Mouse (Mus musculus) gastrocnemius, postnatal 14 days (tissue): ENCODE data around the gene Mrps6. TPM values are rescaled to one million over a fixed set of nuclear protein-coding genes. Genes with fewer than 3 reads are reported as not detected.
"Not testable (repeated sequence)": the region's sequence is repeated elsewhere in the genome, so short reads cannot be mapped to it uniquely, and the experiment has no call there.

Experiments
- DNase-seq: peaks from one replicate; pipeline ENCODE4 v3.0.0; 2021; ENCODE audit warnings: mixed read lengths
- intact Hi-C: fragments of 180-260 bp; cut with DNase I; formaldehyde crosslinking; loops from one replicate; pipeline ENCODE4 v1.15.1; 2025; ENCODE audit warnings: low total_unique reads
- total RNA-seq, 2 experiments: library from RNA; stranded (reverse); gene quantifications; 2 replicates each; pipeline ENCODE4 v1.2.3; 2021

Gene Mrps6
- total RNA-seq, 2 experiments from 2014 or later: 16.9 to 18.7 TPM

DNA sequence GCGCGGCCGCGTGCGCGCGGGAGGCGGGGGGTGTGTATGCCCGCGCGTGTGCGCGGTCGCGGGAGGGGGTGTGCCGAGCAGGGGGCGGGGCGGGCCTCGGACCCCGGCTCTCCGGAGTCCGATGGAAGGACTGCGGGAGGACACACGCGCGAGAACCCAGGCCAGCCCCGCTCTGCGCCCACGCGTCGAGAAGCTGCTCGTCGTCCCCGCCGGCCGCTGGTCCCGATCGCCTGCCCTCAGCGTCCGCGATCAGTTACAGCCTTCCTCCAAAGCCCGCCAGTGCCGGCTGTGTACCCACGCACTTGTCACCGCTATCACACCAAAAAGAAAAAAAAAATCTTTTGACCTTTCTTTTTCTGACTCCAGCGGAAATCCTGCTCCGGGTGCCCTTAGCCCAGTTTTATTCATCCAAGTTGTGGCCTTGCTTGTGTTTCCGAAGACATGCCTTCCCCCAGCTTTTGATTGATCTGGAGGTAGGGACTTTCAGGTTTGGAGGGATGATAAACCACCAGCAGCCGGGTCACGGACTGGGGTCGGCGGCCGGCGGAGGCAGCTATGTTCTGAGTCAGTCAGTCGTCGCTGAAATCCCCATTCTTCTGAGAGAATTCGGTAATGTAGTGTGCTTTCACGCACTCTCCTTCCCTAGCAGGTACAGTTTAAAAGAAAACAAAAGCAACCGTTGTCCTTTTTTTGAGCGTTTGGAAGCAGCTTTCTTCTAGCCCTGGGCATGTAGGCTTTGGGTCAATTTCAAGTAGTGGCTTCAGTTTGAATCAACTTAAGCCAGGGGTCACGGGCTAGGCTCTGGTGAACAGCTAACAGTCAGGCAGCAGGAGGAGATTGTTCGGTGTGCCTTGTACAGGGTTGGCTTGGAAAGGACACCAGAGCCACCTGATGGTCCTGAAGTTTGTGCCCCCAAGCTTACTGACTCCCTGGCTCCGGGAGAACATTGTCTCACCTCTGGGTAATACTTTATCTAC is 862 bp downstream of the Mrps6 start:
- DNase-seq: no peak
- intact Hi-C loops: loop anchor here (10.0 kb wide), 1 partner anchor 226 kb away; no protein-coding TSS in a partner anchor

DNA sequence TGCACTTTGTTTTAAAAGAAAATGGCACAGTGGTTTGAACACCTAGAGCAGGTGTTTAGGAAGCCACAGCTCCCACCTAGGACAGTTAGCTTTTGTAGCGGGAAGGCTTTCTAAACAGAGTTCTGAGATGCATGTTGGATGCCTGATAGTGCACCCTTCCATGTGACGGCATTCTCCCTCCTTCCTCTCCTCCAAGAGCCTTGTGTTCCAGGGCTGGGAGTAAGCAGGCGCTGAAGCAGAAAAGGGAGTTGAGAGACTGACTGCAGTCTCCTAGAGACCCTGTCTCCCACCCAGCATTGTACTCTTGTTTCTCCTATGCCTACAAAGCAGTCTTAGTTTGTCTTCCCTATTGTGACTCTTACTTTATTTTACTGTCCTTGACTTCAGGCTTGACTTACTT is 2.1 kb downstream of the Mrps6 start:
- intact Hi-C loops: no loop called here

DNA sequence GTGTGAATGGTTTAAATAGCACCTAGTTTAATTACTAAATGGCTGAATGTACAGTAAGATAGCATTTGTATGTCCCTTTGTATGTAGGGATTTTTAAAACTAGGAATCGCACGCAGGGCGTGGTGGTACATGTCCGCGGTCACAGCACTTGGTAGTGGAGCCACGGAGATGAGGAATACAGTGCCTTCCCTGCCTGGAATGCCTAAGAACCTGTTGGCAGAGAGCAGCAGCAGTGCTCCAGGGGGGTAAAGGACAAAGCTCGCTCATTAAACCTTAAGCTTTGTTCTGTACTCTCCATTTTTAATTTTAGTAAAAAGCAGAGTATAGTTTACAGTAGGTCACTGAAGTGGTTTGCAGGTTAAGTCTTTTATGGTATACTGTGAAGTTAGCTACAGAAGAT is 3.5 kb downstream of the Mrps6 start:
- no peak for DNase-seq
- intact Hi-C loops: no loop called here

More for the DNA sequence above, 2.1 kb downstream of the Mrps6 start:
- DNase-seq: no peak

DNA sequence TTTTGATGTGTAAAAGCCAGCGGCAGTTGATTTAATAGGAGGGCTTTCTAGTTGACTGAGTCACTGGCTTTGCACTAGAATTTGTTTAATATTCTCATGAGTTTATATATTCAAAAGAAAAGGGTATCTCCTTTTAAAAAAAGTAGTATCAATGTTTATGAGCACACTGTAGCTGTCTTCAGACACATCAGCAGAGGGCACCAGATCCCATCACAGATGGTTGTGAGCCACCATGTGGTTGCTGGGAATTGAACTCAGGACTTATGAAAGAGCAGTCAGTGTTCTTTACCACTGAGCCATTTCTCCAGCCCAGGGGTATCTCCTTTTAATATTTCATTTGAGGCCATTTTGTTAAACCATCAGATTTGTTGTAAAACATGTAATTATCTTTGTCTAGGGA is 4.8 kb downstream of the Mrps6 start:
- intact Hi-C loops: no loop called here
- no peak for DNase-seq

DNA sequence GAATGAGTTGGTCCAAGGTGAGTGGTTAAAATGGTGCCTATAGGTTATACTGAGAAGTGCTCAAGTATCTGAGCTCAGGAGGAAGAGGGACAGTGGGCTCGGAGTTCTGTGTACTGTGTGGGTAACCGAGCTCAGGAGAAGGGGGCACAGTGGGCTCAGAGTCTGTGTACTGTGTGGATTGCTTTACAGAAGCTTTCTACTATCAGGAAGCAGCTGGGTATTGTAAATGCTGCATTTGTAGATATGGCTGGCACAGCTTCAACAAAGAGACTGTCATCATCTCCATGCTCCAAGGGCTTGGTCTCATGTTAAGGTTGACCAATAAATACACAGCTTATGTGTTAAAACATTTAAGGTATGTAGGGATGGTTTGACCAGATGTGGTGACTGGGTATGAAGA is 6.7 kb downstream of the Mrps6 start:
- intact Hi-C loops: no loop called here
- DNase-seq: no peak

DNA sequence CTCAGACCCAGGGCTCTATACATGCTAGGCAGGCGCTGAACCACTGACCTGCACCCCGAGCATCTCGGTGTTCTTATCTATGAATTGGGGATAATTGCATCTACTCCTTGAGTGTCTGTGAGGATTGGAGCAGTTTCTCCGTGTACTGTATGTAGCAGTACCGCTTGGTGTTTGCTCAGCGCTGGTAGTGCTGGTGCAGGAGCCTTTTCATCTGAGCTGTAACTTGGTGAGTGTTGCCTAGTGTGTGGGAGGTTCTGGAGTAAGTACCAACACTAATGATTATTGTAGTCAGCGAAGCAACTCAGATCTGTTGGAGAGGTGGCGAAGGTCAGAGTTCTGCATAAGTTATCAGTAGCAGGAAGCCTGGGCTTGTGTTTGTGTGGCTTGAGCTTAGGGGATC is 12.3 kb downstream of the Mrps6 start:
- DNase-seq: no peak
- intact Hi-C loops: no loop called here

DNA sequence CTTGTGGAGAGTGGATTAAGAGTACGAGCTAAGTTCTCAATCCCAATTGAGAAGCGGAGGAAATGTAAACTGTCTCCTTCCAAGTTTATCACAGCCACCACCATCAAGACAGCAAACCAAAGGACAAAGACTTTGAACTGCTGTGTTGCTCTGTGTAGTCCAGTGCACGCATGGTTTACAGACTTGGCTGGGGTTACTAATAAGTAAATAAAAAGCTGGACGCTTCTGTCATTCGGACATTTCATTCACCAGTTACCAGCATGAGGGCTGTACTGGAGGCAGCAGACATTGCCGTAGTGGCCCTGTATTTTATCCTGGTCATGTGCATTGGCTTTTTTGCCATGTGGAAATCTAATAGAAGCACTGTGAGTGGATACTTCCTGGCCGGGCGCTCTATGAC is 18.7 kb downstream of the Mrps6 start:
- no peak for DNase-seq
- intact Hi-C loops: no loop called here

DNA sequence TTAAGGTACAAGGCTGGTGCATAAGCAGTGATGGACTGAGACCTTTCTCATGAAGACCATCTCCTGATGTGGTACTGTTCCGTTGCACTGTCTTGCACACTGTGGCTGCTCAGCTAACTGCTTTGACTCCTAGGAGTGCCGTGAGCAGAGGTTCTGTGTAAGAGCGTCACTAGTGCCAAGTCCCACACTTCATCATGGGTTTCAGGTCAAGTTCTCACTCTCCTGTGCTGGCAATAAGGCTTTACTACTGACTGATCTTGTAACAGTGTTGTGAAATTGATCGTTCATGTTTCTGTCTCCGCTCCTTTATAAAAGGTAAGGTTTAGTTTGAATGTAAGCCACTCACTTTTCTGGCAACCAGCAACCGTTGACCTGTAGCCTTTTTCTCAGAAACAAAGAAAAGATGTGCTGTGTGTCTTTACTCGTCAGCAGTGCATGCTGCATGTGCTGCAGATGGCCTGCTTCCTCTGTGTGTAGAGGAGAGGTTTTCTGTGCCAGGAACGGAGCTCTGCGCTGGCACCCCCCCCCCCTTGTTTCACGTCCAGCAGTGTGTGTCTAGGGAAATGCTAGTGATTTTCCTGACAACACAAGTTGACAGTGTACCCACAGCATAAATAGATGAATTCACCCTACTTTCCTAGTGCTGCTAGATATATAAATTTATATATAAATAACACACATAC is 25.8 kb downstream of the Mrps6 start:
- DNase-seq: no peak
- intact Hi-C loops: no loop called here

DNA sequence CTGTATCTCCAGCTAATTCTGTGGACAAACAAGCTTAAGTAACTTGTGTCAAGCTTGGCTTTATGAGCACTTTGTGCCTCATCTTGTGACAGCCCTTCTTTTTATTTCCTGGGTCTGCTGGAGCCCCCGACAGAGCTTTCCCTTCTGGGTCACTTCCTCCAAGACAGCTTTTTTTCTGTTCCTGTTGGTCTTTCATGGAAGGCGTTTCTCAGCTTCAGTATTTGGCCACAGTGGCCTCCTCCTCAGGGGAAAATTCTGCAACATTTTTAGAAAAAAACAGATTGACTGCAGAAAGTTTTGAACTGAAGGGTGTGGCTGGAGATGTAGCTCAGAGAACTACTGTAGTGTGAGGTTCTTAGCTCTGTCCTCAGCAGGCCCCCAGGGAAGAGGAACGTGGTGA is 31.2 kb downstream of the Mrps6 start:
- DNase-seq: no peak
- intact Hi-C loops: no loop called here

DNA sequence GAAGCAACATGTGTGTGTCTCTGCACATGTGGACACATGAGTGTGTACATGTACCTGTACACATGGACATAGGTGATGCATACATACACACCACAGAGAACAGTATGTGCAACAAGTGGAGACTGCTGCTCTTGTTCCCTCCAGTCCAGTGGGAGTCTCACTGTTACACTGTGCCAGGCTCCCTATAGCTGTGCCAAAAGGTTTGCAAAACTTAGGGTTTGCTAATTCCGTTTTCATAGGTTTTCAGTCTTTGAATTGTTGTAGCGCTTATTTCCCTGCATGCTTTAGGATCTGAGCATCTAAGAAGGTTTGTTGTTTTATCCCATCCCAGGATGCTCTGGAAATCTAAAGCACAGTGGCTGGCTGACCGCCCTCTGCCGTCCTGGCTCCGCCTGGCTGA is 33.8 kb downstream of the Mrps6 start:
- DNase-seq: no peak
- intact Hi-C loops: no loop called here

DNA sequence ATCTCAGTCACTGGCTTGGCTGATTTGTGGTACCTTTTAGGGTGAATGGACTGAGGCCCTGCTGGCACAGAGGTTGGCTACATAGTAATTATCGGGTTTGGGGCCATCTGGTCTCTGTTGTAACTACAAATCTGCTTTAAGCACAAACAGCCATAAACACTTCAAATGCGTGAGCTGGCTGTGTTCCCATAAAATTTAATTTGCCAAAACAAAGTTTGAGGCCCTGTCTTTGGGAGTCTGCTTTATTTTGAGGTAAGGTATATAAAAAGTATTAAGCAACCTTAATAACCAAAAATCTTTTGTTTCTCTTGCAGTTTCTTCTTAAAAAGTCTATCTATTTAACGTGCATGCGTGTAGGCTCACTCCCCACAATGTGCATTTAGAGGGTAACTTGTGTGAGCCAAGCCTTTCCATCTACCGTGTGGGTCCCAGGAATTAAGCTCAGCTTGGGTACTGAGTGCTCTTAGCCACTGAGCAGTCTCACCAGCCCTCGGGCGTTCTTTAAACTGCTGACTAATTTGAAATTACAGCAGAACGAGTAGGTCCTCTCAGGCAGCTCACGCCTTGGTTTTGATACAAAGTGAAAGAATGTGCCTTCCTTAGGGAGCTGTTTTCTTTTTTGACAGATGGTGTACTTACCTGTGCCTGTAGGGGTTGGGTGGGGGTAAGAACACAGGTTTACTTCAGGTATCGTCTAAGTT is 40.4 kb downstream of the Mrps6 start:
- intact Hi-C loops: no loop called here
- DNase-seq: no peak

DNA sequence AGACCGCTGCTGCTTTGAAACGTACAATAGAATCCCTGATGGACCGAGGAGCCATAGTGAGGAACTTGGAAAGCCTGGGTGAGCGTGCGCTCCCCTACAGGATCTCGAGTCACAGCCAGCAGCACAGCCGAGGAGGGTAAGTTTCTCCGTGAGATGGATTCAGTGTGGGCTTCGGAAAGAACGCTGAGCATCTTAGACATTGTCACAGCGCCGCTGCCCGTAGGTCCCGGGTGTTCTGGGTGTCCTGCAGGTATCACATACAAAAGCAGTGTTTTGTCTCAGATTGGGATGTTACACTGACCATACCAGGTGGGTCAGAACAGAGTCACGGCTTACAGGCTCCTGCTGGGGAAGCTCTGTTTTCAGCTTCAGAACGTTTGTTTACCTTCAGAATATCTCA is 41.5 kb downstream of the Mrps6 start:
- no peak for DNase-seq
- intact Hi-C loops: no loop called here

DNA sequence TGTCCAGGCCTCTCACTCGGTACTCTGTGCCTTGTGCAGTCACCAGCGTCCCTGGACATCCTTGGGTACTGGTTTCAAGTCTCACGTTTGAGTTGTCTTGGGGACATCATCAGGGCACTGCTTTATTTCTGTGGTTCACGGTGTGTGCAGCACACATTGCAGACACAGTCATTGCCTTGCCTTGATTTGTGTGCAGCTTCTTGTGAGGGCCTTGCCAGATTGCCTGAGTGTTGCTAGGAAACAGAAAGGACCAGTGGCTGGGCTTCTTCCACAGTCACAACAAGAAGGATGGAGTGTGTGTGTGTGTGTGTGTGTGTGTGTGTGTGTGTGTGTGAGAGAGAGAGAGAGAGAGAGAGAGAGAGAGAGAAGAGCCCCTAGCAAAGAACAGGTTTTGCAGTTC is 42.0 kb downstream of the Mrps6 start:
- intact Hi-C loops: no loop called here
- DNase-seq: no peak

DNA sequence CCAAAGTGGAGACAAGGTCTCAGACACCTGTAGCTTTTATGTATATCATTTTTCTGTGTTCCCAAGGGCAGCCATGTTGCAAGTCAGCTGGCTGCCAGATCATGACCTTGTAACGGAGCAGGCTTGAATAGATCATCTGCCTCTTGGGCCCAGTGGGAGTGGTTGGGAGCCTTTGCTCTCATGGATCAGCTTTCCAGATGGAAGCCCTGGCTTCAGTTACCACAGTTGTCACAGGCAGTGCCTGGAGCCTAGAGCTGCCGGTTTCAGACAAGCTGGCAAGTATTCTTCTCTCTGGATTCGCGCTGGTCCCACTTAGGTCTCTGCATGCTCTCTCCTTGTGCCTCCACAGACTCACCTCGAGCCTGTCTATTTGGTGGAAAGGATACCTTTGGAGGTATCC is 44.0 kb downstream of the Mrps6 start:
- intact Hi-C loops: no loop called here
- DNase-seq: peak; percentile 24

DNA sequence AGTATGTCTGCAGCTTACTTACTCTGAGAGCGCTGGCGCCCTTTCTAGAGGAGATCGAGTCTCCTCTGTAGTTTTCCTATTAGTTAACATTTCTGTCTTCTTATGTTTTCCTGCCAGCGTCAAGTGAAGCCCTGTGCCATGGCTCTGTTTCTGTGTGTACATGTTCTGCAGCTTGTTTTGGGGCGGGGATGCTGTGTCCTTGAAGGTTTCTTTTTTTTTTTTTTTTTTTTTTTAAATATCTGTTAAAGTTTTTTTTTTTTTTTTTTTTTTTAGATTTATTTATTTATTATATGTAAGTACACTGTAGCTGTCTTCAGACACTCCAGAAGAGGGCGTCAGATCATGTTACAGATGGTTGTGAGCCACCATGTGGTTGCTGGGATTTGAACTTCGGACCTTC is 44.9 kb downstream of the Mrps6 start:
- DNase-seq, intact Hi-C loops: not testable (repeated sequence)

DNA sequence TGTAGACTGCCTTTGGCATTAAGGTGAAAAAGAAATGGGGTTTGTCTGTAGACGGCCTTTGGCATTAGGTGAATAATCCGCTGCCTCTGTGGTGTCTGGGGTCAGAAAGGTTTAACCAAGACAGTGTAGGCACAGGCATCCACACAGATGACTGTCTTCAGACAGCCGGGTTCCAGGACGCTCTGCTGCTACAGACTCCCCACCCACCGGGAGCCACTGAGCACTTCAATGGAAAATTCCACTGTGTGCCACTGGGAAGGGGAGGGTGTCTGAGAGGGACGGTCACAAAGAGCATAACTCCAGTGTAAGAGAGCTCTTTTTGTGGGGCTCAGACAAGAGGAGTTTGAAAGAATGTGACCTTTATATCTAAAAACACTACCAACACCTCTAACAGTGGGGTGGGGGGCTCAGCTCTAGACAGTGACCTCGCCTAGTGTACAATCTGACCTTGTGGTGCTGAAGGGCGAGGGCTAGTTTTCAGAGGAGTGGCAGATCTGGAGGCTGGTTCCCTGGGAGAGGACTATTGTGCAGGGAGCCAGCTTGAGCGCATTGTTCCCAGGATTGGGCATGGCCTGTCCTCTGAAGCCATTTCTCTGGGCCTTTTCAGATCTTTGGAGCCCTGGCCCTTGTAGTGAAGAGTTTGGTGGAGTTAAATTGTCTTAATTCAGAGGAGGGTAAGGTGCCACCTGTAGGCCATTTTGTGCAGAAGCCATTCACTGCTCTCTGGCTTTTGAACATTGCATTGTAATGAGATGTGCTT is 45.7 kb downstream of the Mrps6 start:
- intact Hi-C loops: no loop called here

DNA sequence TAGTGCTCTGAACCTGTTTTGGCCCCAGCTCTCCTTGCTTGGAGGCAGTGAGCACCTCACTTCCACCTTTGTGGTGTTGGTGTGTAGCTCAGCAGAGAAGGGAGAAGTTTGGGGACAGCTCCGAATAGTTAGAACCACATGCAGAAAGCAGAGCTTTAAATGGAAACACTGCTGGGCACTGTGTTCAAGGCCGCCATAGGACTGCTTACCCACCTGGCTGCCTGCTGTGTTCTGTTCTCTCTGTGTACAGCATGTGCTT is 46.2 kb downstream of the Mrps6 start:
- intact Hi-C loops: no loop called here

More for the DNA sequence above, 45.7 kb downstream of the Mrps6 start:
- no peak for DNase-seq

DNA sequence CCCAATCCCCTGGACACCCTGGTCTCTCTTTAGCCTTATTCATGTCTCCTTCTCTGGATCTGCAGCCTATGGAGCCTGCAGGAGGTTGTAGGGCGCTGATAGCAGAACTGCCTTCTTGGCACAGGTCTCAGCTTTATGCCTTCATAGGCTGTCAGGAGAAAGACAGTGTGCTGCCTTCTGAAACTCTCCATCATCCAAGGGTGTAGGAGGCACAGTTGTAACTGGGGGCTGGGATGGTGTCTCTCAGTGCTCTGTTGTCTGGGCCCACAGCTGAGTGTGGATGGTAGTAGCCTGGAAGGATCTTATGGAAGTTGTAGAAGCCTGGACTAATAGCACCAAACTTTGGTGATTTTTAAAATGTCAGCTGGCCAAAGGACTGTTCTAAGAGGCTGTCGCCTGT is 46.9 kb downstream of the Mrps6 start:
- DNase-seq: no peak
- intact Hi-C loops: no loop called here

More for the DNA sequence above, 46.2 kb downstream of the Mrps6 start:
- no peak for DNase-seq

DNA sequence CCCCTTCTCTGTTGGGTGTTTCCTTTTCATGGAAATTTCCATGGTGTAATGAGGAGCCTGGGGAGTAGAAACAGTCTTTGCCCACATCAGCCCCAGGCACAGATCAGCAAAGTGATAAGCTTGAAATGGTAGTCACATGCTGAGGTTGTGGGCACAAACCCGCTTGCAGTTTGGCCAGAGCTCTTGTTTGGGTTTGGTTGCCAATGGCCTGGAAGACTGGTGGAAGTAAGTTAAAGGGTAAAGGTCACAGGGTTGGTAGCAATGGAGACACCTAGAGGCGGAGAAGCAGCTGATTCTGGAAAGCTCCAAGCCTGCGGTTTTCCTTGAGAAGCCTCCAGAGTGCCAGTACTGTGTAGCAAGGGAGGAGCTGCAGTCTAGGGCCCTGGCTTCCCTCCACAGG is 47.6 kb downstream of the Mrps6 start:
- intact Hi-C loops: no loop called here
- DNase-seq: no peak

DNA sequence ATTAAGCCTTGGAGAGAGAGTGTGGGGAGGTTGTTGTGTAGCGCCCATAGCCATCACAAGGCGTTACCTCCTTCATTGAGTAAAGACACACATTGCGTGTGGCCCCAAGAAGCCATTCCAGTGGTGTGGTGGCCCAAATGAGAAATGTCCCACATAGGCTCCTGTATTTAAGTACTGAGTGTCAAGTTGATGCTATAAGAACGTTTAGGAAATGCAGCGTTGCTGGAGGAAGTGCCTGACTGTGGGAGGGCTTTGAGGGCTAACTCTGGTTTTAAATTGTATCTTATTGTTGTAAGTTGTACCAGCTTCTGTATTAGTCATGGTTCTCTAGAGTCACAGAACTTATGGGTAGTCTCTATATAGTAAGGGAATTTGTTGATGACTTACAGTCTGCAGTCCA is 49.3 kb downstream of the Mrps6 start:
- intact Hi-C loops: no loop called here
- no peak for DNase-seq
